Mouse (Mus musculus) NIH3T3 (cell line): ENCODE results near the gene Tk1.
"Not testable (repeated sequence)": the region's sequence is repeated elsewhere in the genome, so short reads cannot be mapped to it uniquely, and the experiment has no call there.

Experiments
- DNase-seq: peaks from one replicate; pipeline ENCODE4 v3.0.0-alpha.2; 2012; ENCODE audit warnings: low read depth

Tk1 gene

GRCm38 (mm10) chr11:117846640-117847039 lies 20.7 kb upstream of the Tk1 start:
- DNase-seq: peak; percentile 50

- no peak for DNase-seq
These were observed 19.8 kb upstream of the Tk1 start for GRCm38 (mm10) chr11:117845651-117846050.

- no peak for DNase-seq
These were observed 19.1 kb upstream of the Tk1 start for GRCm38 (mm10) chr11:117844997-117845396.

- no peak for DNase-seq
These were observed 17.5 kb upstream of the Tk1 start for GRCm38 (mm10) chr11:117843434-117843833.

- DNase-seq: no peak
These were observed 15.0 kb upstream of the Tk1 start for GRCm38 (mm10) chr11:117840910-117841309.

- DNase-seq: no peak
These were observed 13.1 kb upstream of the Tk1 start for GRCm38 (mm10) chr11:117839021-117839420.

- peak; percentile 41 for DNase-seq
These were observed 12.7 kb upstream of the Tk1 start for GRCm38 (mm10) chr11:117838572-117838971.

GRCm38 (mm10) chr11:117836306-117836705 lies 10.4 kb upstream of the Tk1 start:
- DNase-seq: no peak

GRCm38 (mm10) chr11:117834086-117834485 lies 8.2 kb upstream of the Tk1 start:
- DNase-seq: no peak

GRCm38 (mm10) chr11:117833509-117833908 lies 7.6 kb upstream of the Tk1 start:
- DNase-seq: not testable (repeated sequence)

- DNase-seq: peak; percentile 69
These were observed 6.4 kb upstream of the Tk1 start for GRCm38 (mm10) chr11:117832086-117832969.

- peak; percentile 45 for DNase-seq
These were observed 4.5 kb upstream of the Tk1 start for GRCm38 (mm10) chr11:117830401-117830800.

GRCm38 (mm10) chr11:117829671-117830215 lies 3.9 kb upstream of the Tk1 start:
- peak; percentile 41 for DNase-seq

- DNase-seq: peak; percentile 62
These were observed 3.2 kb upstream of the Tk1 start for GRCm38 (mm10) chr11:117828888-117829604.

- peak; percentile 63 for DNase-seq
These were observed 2.4 kb upstream of the Tk1 start for GRCm38 (mm10) chr11:117828149-117828887.

- DNase-seq: no peak
These were observed 1.5 kb upstream of the Tk1 start for GRCm38 (mm10) chr11:117827386-117827785.

- DNase-seq: no peak
These were observed 1.0 kb upstream of the Tk1 start for GRCm38 (mm10) chr11:117826916-117827315.

- DNase-seq: peak; percentile 75
These were observed 272 bp upstream of the Tk1 start for GRCm38 (mm10) chr11:117826164-117826563.

GRCm38 (mm10) chr11:117824060-117824969 lies 1.6 kb downstream of the Tk1 start:
- DNase-seq: peak; percentile 94

GRCm38 (mm10) chr11:117823411-117823810 lies 2.5 kb downstream of the Tk1 start:
- DNase-seq: no peak

- peak; percentile 95 for DNase-seq
These were observed 3.1 kb downstream of the Tk1 start for GRCm38 (mm10) chr11:117822728-117823241.
